Mouse (Mus musculus) intestine, embryonic 14.5 days (tissue): ENCODE measurements at regions not wholly inside any gene's neighbourhood (a gene's known extent, or its start where the extent isn't known, plus 50 kb on each side); places are given as distances from the start of the nearest gene placed in this dataset.

Source experiments
- ATAC-seq: fragments of 200-750 bp; cut with Nextera tagmentation; replicated peaks from 2 replicates; pipeline ENCODE4 v1.8.0; 2017; ENCODE audit warnings: low read depth, moderate number of reproducible peaks, moderate TSS enrichment, moderate library complexity; ENCODE audit not compliant: low FRiP score, low TSS enrichment
- DNase-seq: peaks from one replicate; pipeline ENCODE4 v3.0.0-alpha.2; 2018; ENCODE audit warnings: low spot score
- H3K27ac ChIP-seq: fragments of 300-500 bp; sonication (generic); 2 replicates; pipeline ENCODE4 v1.5.1; 2014; ENCODE audit warnings: low read depth, mild to moderate bottlenecking, control low read depth
- H3K27me3 ChIP-seq: fragments of 300-500 bp; sonication (generic); replicated peaks from 2 replicates; pipeline ENCODE4 v1.6.1; 2014; ENCODE audit warnings: low read length, control low read depth; ENCODE audit not compliant: control insufficient read depth, insufficient read depth
- H3K36me3 ChIP-seq: fragments of 300-500 bp; sonication (generic); 2 replicates; pipeline ENCODE4 v1.6.1; 2014; ENCODE audit warnings: low read length, control low read depth; ENCODE audit not compliant: control insufficient read depth, insufficient read depth
- H3K4me1 ChIP-seq: fragments of 300-500 bp; sonication (generic); replicated peaks from 2 replicates; pipeline ENCODE4 v1.6.1; 2014; ENCODE audit warnings: low read length, control low read depth, mixed read lengths; ENCODE audit not compliant: control insufficient read depth, insufficient read depth
- H3K4me2 ChIP-seq: fragments of 300-500 bp; sonication (generic); 2 replicates; pipeline ENCODE4 v1.6.1; 2014; ENCODE audit warnings: low read length
- H3K4me3 ChIP-seq: fragments of 300-500 bp; sonication (generic); 2 replicates; pipeline ENCODE4 v1.5.1; 2014; ENCODE audit warnings: low read depth, low read length, control low read depth, mixed read lengths
- H3K9ac ChIP-seq: fragments of 300-500 bp; sonication (generic); 2 replicates; pipeline ENCODE4 v1.6.1; 2014; ENCODE audit warnings: mild to moderate bottlenecking, low read length
- H3K9me3 ChIP-seq: fragments of 300-500 bp; sonication (generic); 2 replicates; pipeline ENCODE4 v1.6.1; 2016; ENCODE audit warnings: low read length, control low read depth; ENCODE audit not compliant: control insufficient read depth
- WGBS: fragments of 180-500 bp; shearing (Covaris S2); extraction: QIAGEN DNeasy Blood & Tissue Kit; methylation state at CpG from one replicate; pipeline ENCODE4 v1.1.7; 2014; 5-methylcytosine and 5-hydroxymethylcytosine counted together

DNA sequence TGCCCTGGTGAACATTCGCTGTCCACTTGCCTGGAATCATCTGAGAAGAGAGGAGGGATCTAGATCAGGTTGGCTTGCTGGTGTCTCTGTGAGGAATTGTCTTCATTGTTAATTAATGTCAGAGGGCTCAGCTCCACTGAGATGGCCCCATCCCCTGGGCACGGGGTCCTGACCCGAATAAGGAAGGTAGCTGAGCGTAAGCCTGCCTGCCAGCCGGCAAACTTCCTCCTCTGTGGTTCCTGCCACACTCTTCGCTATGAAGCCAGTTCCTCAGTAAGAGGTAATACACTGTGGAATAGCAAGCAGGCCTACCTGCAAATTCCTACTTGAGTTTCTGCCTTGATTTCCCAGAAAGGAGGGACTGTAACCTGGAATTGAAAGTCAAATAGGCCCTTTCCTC lies 87.3 kb upstream of the Smyd2 start:
- Histone ChIP-seq H3K9me3 (no peaks in the 10 kb centered on the region), H3K4me2 (no peak overlapping the region), H3K27me3 (no peaks in the 10 kb centered on the region), H3K9ac (no peak overlapping the region), H3K4me1 (peaks cover 3% of the 10 kb centered on the region; the same call in 1 of the 2 replicates), H3K36me3 (no peaks in the 10 kb centered on the region), H3K27ac (no peak overlapping the region), H3K4me3 (no peak overlapping the region)
- DNase-seq (no peak), ATAC-seq (no peak)
- WGBS = 76% methylated on average over 6 of the region's 6 CpGs

DNA sequence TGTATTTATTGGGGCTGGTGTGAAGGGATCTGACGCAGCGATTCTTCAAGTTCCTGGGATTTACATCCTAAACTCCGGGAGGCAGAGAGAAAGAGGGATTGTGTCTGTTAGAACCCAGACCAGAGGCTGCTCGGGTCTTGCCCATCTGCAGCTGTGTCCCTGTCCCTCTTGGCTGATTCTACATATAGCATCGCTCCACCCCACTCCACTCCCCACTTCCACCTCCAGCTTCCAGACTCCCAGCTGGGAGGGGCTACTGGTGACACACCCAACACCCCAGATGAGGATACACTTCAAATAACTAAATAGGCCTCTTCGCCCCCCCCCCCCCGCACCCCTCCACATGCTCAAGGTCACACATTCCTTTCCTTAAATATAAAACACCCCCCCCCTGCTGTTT lies 85.1 kb upstream of the Smyd2 start:
- H3K36me3 ChIP-seq = no peaks in the 10 kb centered on the region
- H3K27ac ChIP-seq = no peak overlapping the region
- H3K4me3 ChIP-seq = no peak overlapping the region
- no peaks in the 10 kb centered on the region for H3K9me3 ChIP-seq
- DNase-seq (no peak), ATAC-seq (no peak)
- no peak overlapping the region for H3K9ac ChIP-seq
- no peaks in the 10 kb centered on the region for H3K27me3 ChIP-seq
- WGBS = 46% methylated on average over 7 of the region's 7 CpGs
- peaks cover 3% of the 10 kb centered on the region; the same call in 1 of the 2 replicates for H3K4me1 ChIP-seq
- no peak overlapping the region for H3K4me2 ChIP-seq

DNA sequence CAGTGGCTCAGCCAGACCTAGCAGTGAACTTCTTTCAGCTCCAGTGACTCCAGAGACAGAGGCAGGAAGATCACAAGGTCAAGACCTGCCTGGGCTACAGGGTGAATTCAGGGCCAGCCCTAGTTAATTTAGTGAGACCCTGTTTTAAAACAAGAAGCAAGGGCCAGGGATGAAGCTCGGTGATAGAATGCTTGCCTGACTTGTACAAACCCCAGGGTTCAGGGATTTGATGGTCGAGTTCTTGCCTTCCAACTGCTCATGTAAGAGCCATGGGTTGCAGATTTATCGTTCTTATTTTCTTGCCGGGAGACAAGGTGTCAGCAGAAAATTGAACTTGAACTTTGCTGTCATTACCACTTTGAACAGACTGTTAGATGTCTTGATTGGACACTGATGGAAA lies 78.9 kb upstream of the Smyd2 start:
- no peak overlapping the region for H3K9ac ChIP-seq
- H3K4me2 ChIP-seq = no peak overlapping the region
- H3K27ac ChIP-seq = no peak overlapping the region
- no peak for ATAC-seq
- H3K36me3 ChIP-seq = no peaks in the 10 kb centered on the region
- DNase-seq = no peak
- 55% methylated on average over 4 of the region's 4 CpGs for WGBS
- H3K9me3 ChIP-seq = no peaks in the 10 kb centered on the region
- no peaks in the 10 kb centered on the region for H3K27me3 ChIP-seq
- H3K4me1 ChIP-seq = no peaks in the 10 kb centered on the region
- no peak overlapping the region for H3K4me3 ChIP-seq

DNA sequence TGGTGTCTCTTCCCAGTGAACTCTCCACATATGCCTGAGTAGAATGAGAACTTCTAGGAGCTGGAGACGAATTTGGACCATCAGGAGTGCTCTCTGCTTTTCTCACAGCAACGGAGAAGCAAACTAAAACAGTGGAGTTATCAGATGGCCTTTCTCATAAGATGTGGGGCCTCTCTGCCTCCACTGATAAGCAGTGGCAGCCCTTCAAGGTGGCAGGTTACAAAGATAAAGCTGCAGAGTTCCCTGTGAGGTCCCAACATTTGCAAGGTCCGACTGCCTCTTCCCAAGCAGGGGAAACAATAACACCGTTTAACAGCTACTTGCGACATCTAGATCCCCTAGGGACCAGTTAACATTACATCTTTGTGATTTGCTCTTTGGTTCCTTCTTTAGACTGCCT lies 71.5 kb upstream of the Smyd2 start:
- peaks cover 15% of the 10 kb centered on the region for H3K4me1 ChIP-seq
- ATAC-seq = no peak

DNA sequence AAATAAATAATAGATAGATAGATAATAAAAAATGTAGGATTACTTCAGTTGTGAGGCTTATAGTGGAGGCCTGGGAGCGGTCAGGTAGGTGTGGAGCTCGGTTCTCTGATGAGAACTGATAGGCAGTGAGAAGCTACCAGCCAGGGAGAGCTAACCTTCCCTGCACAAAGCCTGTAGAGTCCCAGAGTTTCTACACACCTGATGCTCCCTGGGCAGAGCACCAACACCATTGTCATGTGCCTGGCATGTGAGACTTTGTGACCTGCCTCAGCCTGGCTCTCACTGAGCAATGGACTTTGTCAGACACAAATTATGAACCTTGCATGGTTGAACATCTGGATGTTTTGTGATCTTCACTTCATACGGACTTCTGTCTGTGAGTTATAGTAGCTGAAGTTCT lies 71.1 kb upstream of the Smyd2 start:
- no peak overlapping the region for H3K4me3 ChIP-seq
- DNase-seq (no peak), ATAC-seq (no peak)
- H3K36me3 ChIP-seq = no peaks in the 10 kb centered on the region
- H3K9ac ChIP-seq = no peak overlapping the region
- no peaks in the 10 kb centered on the region for H3K9me3 ChIP-seq
- peaks cover 15% of the 10 kb centered on the region for H3K4me1 ChIP-seq
- no peak overlapping the region for H3K4me2 ChIP-seq
- H3K27ac ChIP-seq = peak overlapping the region; percentile 43; the same call in 1 of the 2 replicates
- 76% methylated on average over 3 of the region's 3 CpGs for WGBS
- no peaks in the 10 kb centered on the region for H3K27me3 ChIP-seq

More for the DNA sequence above, 71.5 kb upstream of the Smyd2 start:
- H3K4me2 ChIP-seq = 0 out of 2 replicates have a peak overlapping the region, but pooled peaks have one; percentile 2
- WGBS = 10% methylated on average over 5 of the region's 5 CpGs
- peak overlapping the region; percentile 43 for H3K27ac ChIP-seq
- no peaks in the 10 kb centered on the region for H3K27me3 ChIP-seq
- H3K36me3 ChIP-seq = no peaks in the 10 kb centered on the region
- no peak overlapping the region for H3K9ac ChIP-seq
- H3K4me3 ChIP-seq = no peak overlapping the region
- no peak for DNase-seq
- no peaks in the 10 kb centered on the region for H3K9me3 ChIP-seq

DNA sequence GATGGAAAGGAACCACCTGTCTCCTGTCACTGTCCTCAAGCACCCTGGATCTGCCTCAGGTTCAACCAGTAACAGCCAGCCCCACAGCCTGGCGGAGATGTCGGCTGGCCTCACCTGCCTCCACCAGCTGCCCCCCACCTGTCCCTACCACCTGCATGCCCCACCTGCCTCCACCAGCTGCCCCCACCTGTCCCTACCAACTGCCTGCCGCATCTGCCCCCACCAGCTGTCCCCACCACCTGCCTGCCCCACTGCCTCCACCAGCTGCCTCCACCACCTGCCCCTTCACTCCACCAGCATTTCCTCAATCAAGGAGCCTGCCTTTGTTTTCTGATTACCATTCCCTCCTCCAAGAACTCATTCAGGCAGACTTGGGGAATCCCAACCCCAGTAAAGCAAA lies 68.9 kb upstream of the Smyd2 start:
- DNase-seq = no peak
- no peaks in the 10 kb centered on the region for H3K9me3 ChIP-seq
- no peak overlapping the region for H3K4me3 ChIP-seq
- no peaks in the 10 kb centered on the region for H3K27me3 ChIP-seq
- no peak overlapping the region for H3K9ac ChIP-seq
- no peaks in the 10 kb centered on the region for H3K36me3 ChIP-seq
- no peak for ATAC-seq
- no peak overlapping the region for H3K4me2 ChIP-seq
- H3K4me1 ChIP-seq = peaks cover 15% of the 10 kb centered on the region
- 65% methylated on average over 3 of the region's 3 CpGs for WGBS
- no peak overlapping the region; the same call in 1 of the 2 replicates for H3K27ac ChIP-seq

DNA sequence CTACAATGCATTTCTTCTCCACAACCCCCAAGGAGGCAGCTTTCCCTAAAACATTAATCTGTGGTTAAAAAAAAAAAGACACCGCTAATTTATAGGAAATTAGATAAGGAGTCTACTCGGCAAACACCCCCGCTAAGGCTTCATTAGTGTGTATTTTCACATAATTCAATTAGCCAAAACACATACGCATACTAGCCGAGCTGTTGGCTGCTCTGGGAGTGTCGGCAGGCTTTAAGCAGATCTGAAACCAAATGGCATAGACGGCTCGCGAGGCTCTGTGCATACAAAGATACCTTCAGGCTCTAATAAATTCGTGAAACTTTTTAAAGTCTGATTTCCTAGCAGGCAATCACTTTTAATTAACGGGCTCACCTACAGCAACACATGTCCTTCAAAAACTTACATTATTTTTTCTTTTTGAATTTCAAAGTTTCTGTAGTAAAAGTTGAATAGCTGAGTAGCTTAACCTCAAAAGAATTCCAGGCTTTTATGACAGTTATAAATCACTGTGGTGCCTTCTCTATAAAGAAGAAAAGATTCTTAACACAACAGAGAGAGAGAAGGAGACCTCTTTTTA lies 68.0 kb upstream of the Smyd2 start:
- 15% methylated on average over 11 of the region's 11 CpGs for WGBS
- DNase-seq (no peak), ATAC-seq (no peak)
- Histone ChIP-seq H3K9ac (no peak overlapping the region), H3K27ac (0 out of 2 replicates have a peak overlapping the region, but pooled peaks have one; percentile 5), H3K27me3 (no peaks in the 10 kb centered on the region), H3K36me3 (no peaks in the 10 kb centered on the region), H3K4me1 (peaks cover 15% of the 10 kb centered on the region), H3K4me3 (no peak overlapping the region), H3K9me3 (no peaks in the 10 kb centered on the region), H3K4me2 (peak overlapping the region; percentile 34)

DNA sequence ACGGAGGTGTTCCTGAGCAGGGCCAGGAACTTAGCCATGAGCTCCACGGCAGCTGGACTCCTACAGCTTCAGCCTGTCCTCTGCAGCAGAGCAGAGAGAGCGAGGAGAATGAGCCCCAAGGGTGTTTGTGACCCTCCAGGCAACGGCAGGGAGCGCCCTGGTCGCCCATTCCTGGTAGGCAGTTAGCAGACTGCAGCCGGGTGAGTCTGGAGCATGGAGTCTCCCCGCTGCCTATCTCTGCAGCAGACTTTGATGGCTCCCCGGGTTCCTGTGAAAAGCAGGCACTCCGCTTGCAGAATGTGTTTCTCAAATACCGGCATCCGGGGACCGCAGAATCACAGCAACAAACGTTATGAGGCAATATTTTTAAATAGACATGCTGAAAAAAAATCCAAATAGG lies 67.2 kb upstream of the Smyd2 start:
- ATAC-seq (no peak), DNase-seq (peak; percentile 63)
- Histone ChIP-seq H3K4me1 (peaks cover 15% of the 10 kb centered on the region), H3K4me2 (peak overlapping the region; percentile 34), H3K4me3 (no peak overlapping the region), H3K9ac (no peak overlapping the region), H3K36me3 (no peaks in the 10 kb centered on the region), H3K9me3 (no peaks in the 10 kb centered on the region), H3K27me3 (no peaks in the 10 kb centered on the region), H3K27ac (no peak overlapping the region)
- 11% methylated on average over 14 of the region's 14 CpGs for WGBS

DNA sequence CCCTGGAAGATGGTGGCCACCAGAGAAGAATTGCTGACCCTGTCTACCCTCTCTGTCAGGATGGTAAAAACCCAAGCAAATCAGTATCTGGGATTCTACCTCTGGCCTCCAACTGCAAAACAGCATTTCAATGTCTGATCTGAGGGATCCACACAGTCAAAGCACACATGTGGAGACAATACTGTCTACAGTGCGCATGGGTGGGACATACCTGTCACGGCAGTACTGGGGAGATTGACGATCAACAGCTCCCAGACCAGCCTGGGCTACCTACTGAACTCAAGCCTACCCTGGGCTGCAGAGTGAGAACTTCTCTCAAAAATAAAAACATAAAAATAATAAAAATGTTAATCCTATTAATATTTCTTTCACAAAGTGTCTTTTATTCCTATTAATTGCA lies 66.7 kb upstream of the Smyd2 start:
- Histone ChIP-seq H3K27ac (no peak overlapping the region), H3K9ac (no peak overlapping the region), H3K9me3 (no peaks in the 10 kb centered on the region), H3K4me1 (peaks cover 14% of the 10 kb centered on the region), H3K4me2 (no peak overlapping the region), H3K36me3 (no peaks in the 10 kb centered on the region), H3K27me3 (no peaks in the 10 kb centered on the region), H3K4me3 (no peak overlapping the region)
- DNase-seq (no peak), ATAC-seq (no peak)
- WGBS = 92% methylated on average over 3 of the region's 3 CpGs
